Comparison of ENCODE assay signal across 10 mouse cellular contexts in the genomic region with DNA sequence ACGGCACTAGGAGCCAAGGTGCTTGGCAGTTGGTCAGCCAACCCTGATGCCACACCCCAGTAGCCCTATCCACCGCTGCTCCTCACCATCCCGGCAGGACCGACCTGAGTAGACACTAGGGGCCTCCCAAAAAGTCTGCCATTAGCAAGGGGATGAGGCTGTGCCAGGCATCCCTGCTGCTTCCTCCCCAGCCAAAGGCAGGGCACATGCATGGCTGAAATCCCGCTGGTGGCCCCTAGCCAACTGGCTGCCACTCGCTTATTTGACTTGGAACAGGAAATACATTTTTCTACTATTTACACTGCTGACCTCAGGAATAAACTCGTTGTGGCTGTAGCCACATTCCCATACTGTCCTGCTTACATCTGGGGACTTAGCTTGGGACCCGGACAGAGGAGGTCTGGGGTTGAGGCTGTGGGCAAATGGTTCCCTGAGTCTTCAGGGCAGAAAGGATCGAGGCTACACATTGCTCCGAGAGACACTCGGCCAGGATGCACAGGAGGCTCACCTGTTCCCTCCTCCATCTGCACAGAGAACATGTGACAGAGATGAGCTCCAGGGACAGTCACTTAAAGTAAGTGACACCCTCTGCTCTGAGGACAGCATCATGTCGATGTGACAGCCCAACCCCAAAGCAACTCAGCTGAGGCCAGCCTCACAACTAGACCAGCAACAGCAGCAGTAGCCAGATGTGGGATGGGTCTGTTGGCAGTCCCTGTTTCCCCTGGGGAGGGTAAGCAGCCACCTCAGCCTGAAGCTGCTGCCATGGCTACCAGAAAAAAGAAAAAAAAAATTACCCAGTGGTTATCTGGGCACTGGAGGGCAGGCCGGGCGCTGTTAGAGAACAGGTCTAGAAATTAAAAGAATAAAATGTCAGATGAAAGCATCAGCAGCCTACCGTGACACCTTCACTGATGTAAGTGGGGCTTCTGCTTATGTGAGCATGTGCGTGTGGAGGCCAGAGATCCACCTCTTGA. TPM values are rescaled to one million over a fixed set of nuclear protein-coding genes. Genes with fewer than 3 reads are reported as not detected.
DNase-seq lines count a peak whose midpoint lies in the region; ATAC-seq and TF ChIP-seq lines count a peak whose summit lies in the region.
"Had no signal": no experiment of that assay in that cellular context is flagged by ENCODE, and none has a peak within 500 bp of the region (broad histone marks: within the 10 kb centered on the region; RNA-seq: fewer than 3 reads in every experiment).

No protein-coding gene starts in this region.

- H3K9ac ChIP-seq in midbrain, postnatal 0 days (replicated peaks; ENCODE audit: low read length, poor library complexity, severe bottlenecking), result no peak overlapping the region
- no peak overlapping the region for H3K9ac ChIP-seq in midbrain, embryonic 15.5 days
- H3K9ac ChIP-seq in intestine, embryonic 16.5 days (ENCODE audit: low read depth, low read length), result no peak overlapping the region

- H3K4me1 ChIP-seq in midbrain, postnatal 0 days (ENCODE audit: insufficient read depth, low read length), result peaks cover 4% of the 10 kb centered on the region; the same call in 1 of the 2 replicates
- H3K4me1 ChIP-seq in midbrain, embryonic 15.5 days, result no peaks in the 10 kb centered on the region
- H3K4me1 ChIP-seq in intestine, embryonic 16.5 days (ENCODE audit: control insufficient read depth, insufficient read depth, low read length), result peaks cover 6% of the 10 kb centered on the region; the same call in 1 of the 2 replicates

- H3K9me3 ChIP-seq in midbrain, postnatal 0 days (ENCODE audit: low read length), result no peaks in the 10 kb centered on the region
- no peaks in the 10 kb centered on the region for H3K9me3 ChIP-seq in midbrain, embryonic 15.5 days
- no peaks in the 10 kb centered on the region for H3K9me3 ChIP-seq in intestine, embryonic 16.5 days (ENCODE audit: control insufficient read depth, low read length)

- H3K4me3 ChIP-seq in midbrain, postnatal 0 days (ENCODE audit: low read depth, low read length), result no peak overlapping the region
- no peak overlapping the region for H3K4me3 ChIP-seq in midbrain, embryonic 15.5 days
- H3K4me3 ChIP-seq in intestine, embryonic 16.5 days (ENCODE audit: low read length), result no peak overlapping the region

- WGBS in midbrain, postnatal 0 days, result 68% methylated on average over 16 of the region's 16 CpGs
- WGBS in midbrain, embryonic 15.5 days, result 78% methylated on average over 16 of the region's 16 CpGs
- 59% methylated on average over 16 of the region's 16 CpGs for WGBS in intestine, embryonic 16.5 days

- TF ChIP-seq CTCF in midbrain, postnatal 0 days (IDR thresholded peaks at IDR 0.05), result no peak

- DNase-seq in midbrain, postnatal 0 days (ENCODE audit: low spot score), result peak; percentile 66
- peak; percentile 94 to 95 for DNase-seq in cerebellum, postnatal 10 days
- DNase-seq in lung, postnatal 25 days (ENCODE audit: low spot score), result peak; percentile 86
- DNase-seq in spleen, postnatal 4 days (ENCODE audit: low spot score in 2 of 2), result no peak
- no peak for DNase-seq in left cerebral cortex, adult 18-20 months (ENCODE audit: low spot score in 2 of 2)

- H3K27ac ChIP-seq in midbrain, postnatal 0 days (ENCODE audit: low read depth, low read length), result no peak overlapping the region
- no peak overlapping the region for H3K27ac ChIP-seq in midbrain, embryonic 15.5 days
- H3K27ac ChIP-seq in intestine, embryonic 16.5 days (ENCODE audit: low read length), result no peak overlapping the region

- no peaks in the 10 kb centered on the region for H3K36me3 ChIP-seq in midbrain, postnatal 0 days (ENCODE audit: insufficient read depth, low read length)
- H3K36me3 ChIP-seq in midbrain, embryonic 15.5 days (replicated peaks), result no peaks in the 10 kb centered on the region
- no peaks in the 10 kb centered on the region for H3K36me3 ChIP-seq in intestine, embryonic 16.5 days (ENCODE audit: control insufficient read depth, insufficient read depth, low read length)

- no peak for ATAC-seq in midbrain, postnatal 0 days (ENCODE audit: low FRiP score)
- no peak for ATAC-seq in midbrain, embryonic 15.5 days (replicated peaks)
- ATAC-seq in intestine, embryonic 16.5 days, result peak; percentile 42; the same call in 1 of the 2 replicates
- ATAC-seq in inflammation-experienced regulatory T-cells, adult 6 months, result no peak

- H3K4me2 ChIP-seq in midbrain, postnatal 0 days (ENCODE audit: low read depth, low read length, poor library complexity, severe bottlenecking), result no peak overlapping the region
- no peak overlapping the region for H3K4me2 ChIP-seq in midbrain, embryonic 15.5 days
- no peak overlapping the region for H3K4me2 ChIP-seq in intestine, embryonic 16.5 days (ENCODE audit: low read depth, low read length)

- H3K27me3 ChIP-seq in midbrain, postnatal 0 days (ENCODE audit: insufficient read depth, low read length), result no peaks in the 10 kb centered on the region
- no peaks in the 10 kb centered on the region for H3K27me3 ChIP-seq in midbrain, embryonic 15.5 days (replicated peaks)
- H3K27me3 ChIP-seq in intestine, embryonic 16.5 days (replicated peaks; ENCODE audit: control insufficient read depth, insufficient read depth, low read length), result no peaks in the 10 kb centered on the region

RNA-seq across cellular contexts. Expression of gene Wnt4, which starts 45.5 kb away (rescaled TPM):
- total RNA-seq in midbrain, postnatal 0 days (2014; rRNA removed), result 5.6 and 6.3 TPM in 2 replicates
- polyA plus RNA-seq in midbrain, postnatal 0 days (2015; fragmentation: Nextera tagmentation; extraction: Ambion mirVana), result 5.2 and 6.0 TPM in 2 replicates
- 3.4 and 4.8 TPM in 2 replicates for polyA plus RNA-seq in midbrain, embryonic 15.5 days (2015; fragmentation: Nextera tagmentation; extraction: Ambion mirVana)
- polyA plus RNA-seq in intestine, embryonic 16.5 days (2015; fragmentation: Nextera tagmentation; extraction: Ambion mirVana), result 1.0 TPM in 2 replicates
- polyA plus RNA-seq in inflammation-experienced regulatory T-cells, adult 6 months (2017; shearing (Covaris generic)), result under 1 TPM in 2 of 3 experiments, not detected in 1; 0.23 to 0.27 TPM
- total RNA-seq in left cerebral cortex, adult 18-20 months (2021), result 10 to 100 TPM; 11.0 to 12.6 TPM
- total RNA-seq: hematopoietic stem cell, adult 5-6 weeks; neutrophil, adult 5-6 weeks had no signal

Comparison
In these comparisons a context has a peak if more than half of its experiments do, and no peak if none do; other contexts are left out.
1. DNase-seq: peak in midbrain, postnatal 0 days (single experiment), cerebellum, postnatal 10 days (2 of 2) and lung, postnatal 25 days (single experiment); none in spleen, postnatal 4 days (0 of 2) and left cerebral cortex, adult 18-20 months (0 of 2).